Mouse (Mus musculus): ENCODE measurements around the gene Nol12. TPM values are rescaled to one million over a fixed set of nuclear protein-coding genes. Genes with fewer than 3 reads are reported as not detected.

Gene Nol12
- total RNA-seq, 2 experiments from 2014 or later = 35.3 to 39.9 TPM

GRCm38 (mm10) chr15:78940325-78940724 lies 5.6 kb downstream of the Nol12 start:
- no peak for DNase-seq (ENCODE audit: low spot score in 2 of 2)
- intact Hi-C loops (cut with DNase I) = no loop called here

- intact Hi-C loops (cut with DNase I) = loop anchor here (2.0 kb wide), 1 partner anchor 28 kb away; no protein-coding TSS in a partner anchor
- DNase-seq (ENCODE audit: low spot score in 2 of 2) = peak; percentile 81 to 83
Measured at GRCm38 (mm10) chr15:78942663-78943062, 7.9 kb downstream of the Nol12 start.

GRCm38 (mm10) chr15:78946232-78946631 lies 11.5 kb downstream of the Nol12 start:
- intact Hi-C loops (cut with DNase I) = no loop called here
- DNase-seq (ENCODE audit: low spot score in 2 of 2) = no peak

GRCm38 (mm10) chr15:78947657-78948056 lies 12.9 kb downstream of the Nol12 start, which contains the start of gene Triobp:
Gene Triobp (plus strand): TSS chr15:78947724.
- intact Hi-C loops (cut with DNase I) = no loop called here
- peak; percentile 84 to 88 for DNase-seq (ENCODE audit: low spot score in 2 of 2)

- intact Hi-C loops (cut with DNase I) = no loop called here
Measured at GRCm38 (mm10) chr15:78948152-78948725, 13.5 kb downstream of the Nol12 start.

GRCm38 (mm10) chr15:78948883-78949282 lies 14.2 kb downstream of the Nol12 start:
- intact Hi-C loops (cut with DNase I) = no loop called here
- no peak for DNase-seq (ENCODE audit: low spot score in 2 of 2)

More at GRCm38 (mm10) chr15:78948152-78948725, 13.5 kb downstream of the Nol12 start:
- DNase-seq (ENCODE audit: low spot score in 2 of 2) = no peak

- DNase-seq (ENCODE audit: low spot score in 2 of 2) = no peak
- intact Hi-C loops (cut with DNase I) = no loop called here
Measured at GRCm38 (mm10) chr15:78955663-78956062, 20.9 kb downstream of the Nol12 start.

DNA sequence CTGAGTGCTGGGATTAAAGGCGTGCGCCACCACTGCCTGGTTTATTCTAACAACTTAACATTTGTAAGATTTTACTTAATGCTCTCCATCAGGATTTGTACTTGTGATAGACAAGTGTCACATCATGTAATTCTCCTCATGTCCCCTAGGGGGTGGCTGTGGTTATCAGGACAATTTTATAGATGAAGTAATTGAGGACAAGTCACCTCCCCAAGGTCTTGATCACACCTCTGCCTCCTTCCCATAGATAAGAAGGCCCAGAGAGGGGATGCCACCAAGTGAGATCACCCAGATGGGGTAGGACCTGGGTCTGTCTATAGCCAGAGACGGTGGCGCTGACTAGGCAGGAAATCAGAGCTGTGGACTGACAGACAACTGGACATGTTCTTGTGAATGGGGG lies 21.6 kb downstream of the Nol12 start:
- no peak for DNase-seq (ENCODE audit: low spot score in 2 of 2)
- intact Hi-C loops (cut with DNase I) = no loop called here

- DNase-seq (ENCODE audit: low spot score in 2 of 2) = no peak
- intact Hi-C loops (cut with DNase I) = no loop called here
Measured at GRCm38 (mm10) chr15:78957021-78957420, 22.3 kb downstream of the Nol12 start.

- intact Hi-C loops (cut with DNase I) = no loop called here
- no peak for DNase-seq (ENCODE audit: low spot score in 2 of 2)
Measured at GRCm38 (mm10) chr15:78959537-78959936, 24.8 kb downstream of the Nol12 start.

DNA sequence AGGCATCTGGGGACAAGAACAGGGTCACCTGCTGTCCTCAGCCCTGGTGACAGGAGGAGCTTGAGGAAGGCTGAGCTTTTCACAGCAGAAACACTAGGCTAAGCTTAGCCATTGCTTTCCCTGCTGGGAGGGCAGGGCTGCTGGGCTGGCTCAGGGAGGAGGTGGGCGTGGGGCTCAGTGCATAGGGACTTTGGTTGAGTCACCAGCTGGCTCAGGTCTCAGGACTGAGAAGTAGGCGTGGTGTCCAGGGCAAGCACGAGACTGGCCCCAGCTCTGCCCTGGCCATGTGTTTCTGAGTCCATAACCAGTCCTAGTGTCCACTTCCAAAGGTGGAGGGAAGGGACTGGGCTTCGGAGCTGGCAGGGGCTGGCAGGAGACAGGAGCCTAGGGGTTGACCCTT lies 25.4 kb downstream of the Nol12 start:
- intact Hi-C loops (cut with DNase I) = no loop called here
- DNase-seq (ENCODE audit: low spot score in 2 of 2) = no peak

GRCm38 (mm10) chr15:78962885-78963284 lies 28.2 kb downstream of the Nol12 start:
- intact Hi-C loops (cut with DNase I) = no loop called here
- DNase-seq (ENCODE audit: low spot score in 2 of 2) = peak; percentile 51 to 81

DNA sequence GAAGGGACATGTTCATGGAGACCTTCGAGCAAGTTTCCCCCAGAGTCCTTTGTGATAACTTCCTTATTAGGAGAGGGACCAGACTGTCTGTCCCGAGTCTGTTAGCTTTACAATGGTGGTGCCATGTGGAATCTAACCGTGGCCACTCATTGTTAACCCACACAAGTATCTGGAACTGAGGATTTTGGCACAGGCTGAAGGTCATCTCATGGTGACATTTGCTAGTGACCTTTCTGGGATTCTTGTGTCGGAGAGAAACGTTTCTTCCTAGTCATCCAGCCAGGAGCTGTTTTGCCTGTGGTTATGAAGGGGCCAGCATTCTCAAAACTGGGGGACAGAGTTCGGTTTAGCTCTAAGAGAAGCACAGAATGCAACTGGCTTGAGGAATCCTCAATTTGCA lies 36.9 kb downstream of the Nol12 start:
- DNase-seq (ENCODE audit: low spot score in 2 of 2) = no peak
- intact Hi-C loops (cut with DNase I) = no loop called here

GRCm38 (mm10) chr15:78973950-78974349 lies 39.2 kb downstream of the Nol12 start:
- intact Hi-C loops (cut with DNase I) = no loop called here
- DNase-seq (ENCODE audit: low spot score in 2 of 2) = no peak

DNA sequence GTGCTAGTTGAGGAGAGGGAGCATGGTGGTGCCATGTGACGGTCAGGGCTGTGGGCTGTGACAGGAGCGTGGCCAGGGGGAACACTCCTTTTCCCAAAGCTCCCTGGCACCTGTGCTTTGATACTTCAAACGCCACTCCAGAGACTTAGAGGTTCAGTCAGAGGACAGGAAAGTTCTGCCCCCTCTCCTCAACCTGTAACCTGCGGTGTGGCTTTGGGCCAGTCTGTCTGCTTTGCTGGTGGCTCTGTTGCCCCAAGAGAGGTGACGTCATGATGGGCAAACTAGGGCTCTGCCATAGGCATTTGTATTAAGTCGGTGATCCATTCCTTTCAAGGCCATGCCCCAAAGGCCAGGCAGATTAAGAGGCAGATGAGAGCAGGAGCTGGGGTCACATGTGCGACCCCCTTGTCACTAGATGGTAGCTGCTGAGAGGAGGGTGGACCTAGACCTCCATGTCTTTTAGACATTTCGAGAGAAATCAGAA lies 43.0 kb downstream of the Nol12 start:
- no peak for DNase-seq (ENCODE audit: low spot score in 2 of 2)
- intact Hi-C loops (cut with DNase I) = no loop called here

DNA sequence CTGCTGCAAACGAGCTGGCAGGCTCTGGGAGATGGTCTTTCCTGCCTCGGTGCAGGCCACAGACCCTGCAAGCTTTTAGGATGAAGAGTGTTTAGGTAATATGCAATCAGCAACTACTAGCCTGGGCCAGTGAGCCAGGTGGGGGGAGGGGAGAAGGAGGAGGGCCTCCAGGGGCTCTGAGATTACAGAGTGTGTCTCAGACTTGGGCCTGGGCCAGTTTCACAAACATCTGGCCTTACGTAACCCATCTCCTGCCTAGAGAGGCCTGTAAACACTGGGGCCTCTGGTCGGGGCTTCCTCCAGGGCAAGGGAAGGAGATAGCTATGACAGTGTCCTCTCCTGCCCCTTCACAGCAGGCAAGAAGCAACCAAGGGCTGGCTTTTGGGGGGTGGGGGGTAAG lies 44.1 kb downstream of the Nol12 start:
- DNase-seq (ENCODE audit: low spot score in 2 of 2) = peak in 1 of 2 experiments; percentile 30
- intact Hi-C loops (cut with DNase I) = no loop called here

DNA sequence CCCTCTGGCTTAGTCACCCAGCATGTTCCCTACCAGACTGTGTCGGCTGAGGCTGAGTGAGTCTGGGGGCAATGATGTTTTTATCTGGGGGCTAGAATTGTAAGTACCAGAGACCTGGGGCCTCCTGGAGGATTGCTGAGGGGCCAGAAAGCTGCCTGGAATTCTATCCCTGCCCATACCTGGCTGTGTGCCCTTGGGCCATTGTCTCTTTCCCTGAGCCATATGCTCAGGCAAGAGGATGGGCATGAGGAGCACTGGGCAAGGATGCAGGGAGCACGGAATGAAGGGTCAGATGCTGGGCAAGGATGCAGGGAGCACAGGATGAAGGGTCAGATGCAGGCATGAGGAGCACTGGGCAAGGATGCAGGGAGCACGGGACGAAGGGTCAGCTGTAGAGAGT lies 45.4 kb downstream of the Nol12 start:
- DNase-seq (ENCODE audit: low spot score in 2 of 2) = no peak
- intact Hi-C loops (cut with DNase I) = no loop called here

- intact Hi-C loops (cut with DNase I) = no loop called here
- DNase-seq (ENCODE audit: low spot score in 2 of 2) = peak; percentile 41 to 57
Measured at GRCm38 (mm10) chr15:78982658-78983435, 48.1 kb downstream of the Nol12 start.

GRCm38 (mm10) chr15:78983436-78984285 lies 48.9 kb downstream of the Nol12 start:
- intact Hi-C loops (cut with DNase I) = no loop called here
- no peak for DNase-seq (ENCODE audit: low spot score in 2 of 2)

- DNase-seq (ENCODE audit: low spot score in 2 of 2) = no peak
Measured at GRCm38 (mm10) chr15:78984286-78984778, 49.6 kb downstream of the Nol12 start.

More at GRCm38 (mm10) chr15:78984286-78984778, 49.6 kb downstream of the Nol12 start:
- intact Hi-C loops (cut with DNase I) = no loop called here
